In genomic region chr5:139947446-139947845, GRCm38 (mm10) we compare ENCODE assay signal across 11 mouse cellular contexts. TPM values are rescaled to one million over a fixed set of nuclear protein-coding genes. Genes with fewer than 3 reads are reported as not detected.
DNase-seq lines count a peak whose midpoint lies in the region; ATAC-seq and TF ChIP-seq lines count a peak whose summit lies in the region.
"Had no signal": no experiment of that assay in that cellular context is flagged by ENCODE, and none has a peak within 500 bp of the region (broad histone marks: within the 10 kb centered on the region; RNA-seq: fewer than 3 reads in every experiment).

No protein-coding gene starts in this region.

- ATAC-seq in midbrain, postnatal 0 days (ENCODE audit: low FRiP score), result no peak
- ATAC-seq: forebrain, embryonic 15.5 days; Patski had no signal

- WGBS in midbrain, postnatal 0 days, result 93% methylated on average over 5 of the region's 5 CpGs
- WGBS in midbrain, embryonic 10.5 days, result 94% methylated on average over 5 of the region's 5 CpGs
- 91% methylated on average over 5 of the region's 5 CpGs for WGBS in small intestine, adult 2 months

- no peaks in the 10 kb centered on the region for H3K27me3 ChIP-seq in midbrain, postnatal 0 days (ENCODE audit: insufficient read depth, low read length)
- H3K27me3 ChIP-seq in midbrain, embryonic 10.5 days (ENCODE audit: low read depth, poor library complexity, severe bottlenecking), result no peaks in the 10 kb centered on the region
- H3K27me3 ChIP-seq in small intestine, adult 2 months (ENCODE audit: control insufficient read depth, insufficient read depth, low read length), result no peaks in the 10 kb centered on the region
- H3K27me3 ChIP-seq: forebrain, embryonic 15.5 days; Patski had no signal

- no peak overlapping the region for H3K4me3 ChIP-seq in midbrain, postnatal 0 days (ENCODE audit: low read depth, low read length)
- H3K4me3 ChIP-seq in midbrain, embryonic 10.5 days, result no peak overlapping the region
- no peak overlapping the region for H3K4me3 ChIP-seq in small intestine, adult 2 months (ENCODE audit: low read depth, low read length)
- H3K4me3 ChIP-seq: forebrain, embryonic 15.5 days had no signal

- TF ChIP-seq CTCF in midbrain, postnatal 0 days (IDR thresholded peaks at IDR 0.05), result peak; percentile 62
- peak; percentile 57; the same call in 1 of the 2 replicates for TF ChIP-seq CTCF in brain, embryonic 14.5 days (IDR thresholded peaks at IDR 0.05; ENCODE audit: borderline replicate concordance, extremely low read depth, insufficient read depth, insufficient read length)
- TF ChIP-seq CTCF in small intestine, adult 2 months (IDR thresholded peaks at IDR 0.05; ENCODE audit: extremely low read depth, insufficient read length, insufficient replicate concordance, low read depth, low read length), result peak; percentile 50; the same call in 1 of the 2 replicates

- no peak for TF ChIP-seq POLR2A in brain, embryonic 14.5 days (IDR thresholded peaks at IDR 0.05; ENCODE audit: borderline replicate concordance, extremely low read depth, insufficient read depth, insufficient read length, poor library complexity, severe bottlenecking)
- TF ChIP-seq POLR2A in small intestine, adult 2 months (IDR thresholded peaks at IDR 0.05; ENCODE audit: low read depth, low read length), result no peak

- intact Hi-C loops in gastrocnemius, postnatal 14 days (cut with DNase I; ENCODE audit: low total_unique reads), result no loop called here

- no peaks in the 10 kb centered on the region for H3K36me3 ChIP-seq in midbrain, postnatal 0 days (ENCODE audit: insufficient read depth, low read length)
- H3K36me3 ChIP-seq in midbrain, embryonic 10.5 days, result no peaks in the 10 kb centered on the region
- no peaks in the 10 kb centered on the region for H3K36me3 ChIP-seq in small intestine, adult 2 months (ENCODE audit: control insufficient read depth, insufficient read depth, low read length)
- H3K36me3 ChIP-seq: forebrain, embryonic 15.5 days had no signal

- H3K27ac ChIP-seq in midbrain, postnatal 0 days (ENCODE audit: low read depth, low read length), result no peak overlapping the region
- no peak overlapping the region for H3K27ac ChIP-seq in midbrain, embryonic 10.5 days (replicated peaks)
- H3K27ac ChIP-seq in small intestine, adult 2 months (ENCODE audit: insufficient read depth, low read depth, low read length), result no peak overlapping the region
- H3K27ac ChIP-seq: forebrain, embryonic 15.5 days had no signal

- H3K9ac ChIP-seq in midbrain, postnatal 0 days (replicated peaks; ENCODE audit: low read length, poor library complexity, severe bottlenecking), result no peak overlapping the region
- H3K9ac ChIP-seq: forebrain, embryonic 15.5 days had no signal

- no peak overlapping the region for H3K4me2 ChIP-seq in midbrain, postnatal 0 days (ENCODE audit: low read depth, low read length, poor library complexity, severe bottlenecking)
- H3K4me2 ChIP-seq: forebrain, embryonic 15.5 days had no signal

- peak; percentile 9 for DNase-seq in gastrocnemius, adult 18-20 months (ENCODE audit: low spot score)
- DNase-seq in gastrocnemius, postnatal 4 days (ENCODE audit: low spot score in 2 of 2), result no peak
- DNase-seq in midbrain, postnatal 0 days (ENCODE audit: low spot score), result no peak
- no peak for DNase-seq in midbrain, embryonic 10.5 days (ENCODE audit: low spot score)
- no peak for DNase-seq in brain, embryonic 14.5 days (ENCODE audit: low read depth)
- DNase-seq in gastrocnemius, postnatal 14 days, result no peak
- DNase-seq in adrenal gland, adult 8-10 months, result no peak

- H3K9me3 ChIP-seq in midbrain, postnatal 0 days (ENCODE audit: low read length), result no peaks in the 10 kb centered on the region
- no peaks in the 10 kb centered on the region for H3K9me3 ChIP-seq in midbrain, embryonic 10.5 days (replicated peaks)
- H3K9me3 ChIP-seq: forebrain, embryonic 15.5 days had no signal

- peaks cover 3% of the 10 kb centered on the region; the same call in 1 of the 2 replicates for H3K4me1 ChIP-seq in midbrain, postnatal 0 days (ENCODE audit: insufficient read depth, low read length)
- H3K4me1 ChIP-seq in midbrain, embryonic 10.5 days, result peaks cover 31% of the 10 kb centered on the region
- peaks cover 9% of the 10 kb centered on the region for H3K4me1 ChIP-seq in small intestine, adult 2 months (ENCODE audit: control insufficient read depth, insufficient read depth, insufficient read length, low read length)

RNA-seq across cellular contexts. Expression of gene Elfn1, which starts 39.7 kb away (rescaled TPM):
- total RNA-seq in gastrocnemius, adult 18-20 months (2021), result not detected
- total RNA-seq in gastrocnemius, postnatal 4 days (2021), result under 1 TPM; 0.66 to 0.88 TPM
- total RNA-seq in midbrain, postnatal 0 days (2014; rRNA removed), result 21.5 and 57.5 TPM in 2 replicates
- 3.1 and 3.7 TPM in 2 replicates for polyA plus RNA-seq in midbrain, postnatal 0 days (2015; fragmentation: Nextera tagmentation; extraction: Ambion mirVana)
- polyA plus RNA-seq in midbrain, embryonic 10.5 days (2016; fragmentation: Nextera tagmentation; extraction: Ambion mirVana), result 0.14 and 0.48 TPM in 2 replicates
- polyA plus RNA-seq in brain, embryonic 14.5 days (2012; rRNA removed), result 9.7 and 14.6 TPM in 2 replicates
- polyA plus RNA-seq in small intestine, adult 2 months (2012; rRNA removed), result 0.11 and 0.34 TPM in 2 replicates
- under 1 TPM; 0.09 to 0.25 TPM for total RNA-seq in gastrocnemius, postnatal 14 days (2021)
- total RNA-seq in adrenal gland, adult 8-10 months (2022), result 10 to 100 TPM in 1 of 4 experiments, 1 to 10 TPM in 1, under 1 TPM in 2; 0.32 to 49.6 (median 5.4) TPM
- total RNA-seq: hematopoietic stem cell, adult 5-6 weeks had no signal
